Mouse (Mus musculus): ENCODE data around the gene Sacm1l. TPM values are rescaled to one million over a fixed set of nuclear protein-coding genes. Genes with fewer than 3 reads are reported as not detected.

Gene Sacm1l
- total and polyA plus RNA-seq, 3 experiments, result 20.5 to 21.7 TPM; not detected in 1

DNA sequence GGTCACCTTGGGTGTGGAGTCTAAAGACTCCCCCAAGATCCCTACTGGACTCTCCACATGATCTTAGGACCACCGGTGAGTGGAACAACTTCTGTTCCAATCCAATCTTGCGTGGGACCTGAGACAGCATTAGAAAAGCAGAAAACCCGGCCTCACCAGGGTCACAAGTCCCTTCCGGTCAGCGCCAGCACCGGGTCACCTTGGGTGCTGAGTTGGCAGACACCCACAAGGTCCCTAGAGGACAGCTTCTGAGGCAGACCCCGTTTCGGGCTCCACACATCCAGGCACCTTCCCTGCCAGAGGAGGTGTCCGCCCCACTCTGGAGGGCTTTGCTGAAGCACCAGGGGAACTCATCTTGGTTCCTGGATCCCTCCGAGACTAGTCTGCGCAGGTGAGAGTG is 96.3 kb downstream of the Sacm1l start:
- Histone ChIP-seq H3K27ac (ENCODE audit: control insufficient read depth, low read depth, low read length) (no peak overlapping the region), H3K4me1 (ENCODE audit: control insufficient read depth in 1 of 2, insufficient read depth in 2 of 2, low read length in 2 of 2) (no peaks in the 10 kb centered on the region; a peak in 1 of 4 replicates), H3K9ac (ENCODE audit: control insufficient read depth, low read depth, low read length, poor library complexity, severe bottlenecking) (no peak overlapping the region), H3K4me3 (ENCODE audit: control insufficient read depth in 1 of 2, insufficient read depth in 1 of 2, low read depth in 2 of 2, low read length in 2 of 2) (no peak overlapping the region), H3K36me3 (ENCODE audit: control insufficient read depth in 1 of 2, insufficient read depth in 2 of 2, low read length in 2 of 2) (no peaks in the 10 kb centered on the region), H3K27me3 (ENCODE audit: control insufficient read depth in 1 of 2, insufficient read depth in 2 of 2, low read length in 2 of 2) (no peaks in the 10 kb centered on the region), H3K79me2 (ENCODE audit: control insufficient read depth, insufficient read depth, low read length, poor library complexity) (no peaks in the 10 kb centered on the region), H3K9me3 (replicated peaks; ENCODE audit: insufficient read depth, low read length) (no peaks in the 10 kb centered on the region)
- no peak for DNase-seq (ENCODE audit: low read depth, low spot score)
- no peak for TF ChIP-seq ZMIZ1 (IDR thresholded peaks at IDR 0.05; ENCODE audit: low read depth, low read length)

- DNase-seq (ENCODE audit: low read depth, low spot score), result no peak
- H3K4me3 ChIP-seq (ENCODE audit: control insufficient read depth in 1 of 2, insufficient read depth in 1 of 2, low read depth in 2 of 2, low read length in 2 of 2), result no peak overlapping the region
- no peaks in the 10 kb centered on the region; a peak in 1 of 4 replicates for H3K4me1 ChIP-seq (ENCODE audit: control insufficient read depth in 1 of 2, insufficient read depth in 2 of 2, low read length in 2 of 2)
- TF ChIP-seq SIN3A (IDR thresholded peaks at IDR 0.05; ENCODE audit: low read length), result no peak
- H3K27ac ChIP-seq (ENCODE audit: control insufficient read depth, low read depth, low read length), result no peak overlapping the region
- H3K79me2 ChIP-seq (ENCODE audit: control insufficient read depth, insufficient read depth, low read length, poor library complexity), result no peaks in the 10 kb centered on the region
- H3K9ac ChIP-seq (ENCODE audit: control insufficient read depth, low read depth, low read length, poor library complexity, severe bottlenecking), result no peak overlapping the region
- H3K27me3 ChIP-seq (ENCODE audit: control insufficient read depth in 1 of 2, insufficient read depth in 2 of 2, low read length in 2 of 2), result no peaks in the 10 kb centered on the region; a peak in 2 of 4 replicates
- H3K9me3 ChIP-seq (replicated peaks; ENCODE audit: insufficient read depth, low read length), result no peaks in the 10 kb centered on the region
- no peaks in the 10 kb centered on the region for H3K36me3 ChIP-seq (ENCODE audit: control insufficient read depth in 1 of 2, insufficient read depth in 2 of 2, low read length in 2 of 2)
Measured at GRCm38 (mm10) chr9:123631666-123632065, 102.1 kb downstream of the Sacm1l start.

DNA sequence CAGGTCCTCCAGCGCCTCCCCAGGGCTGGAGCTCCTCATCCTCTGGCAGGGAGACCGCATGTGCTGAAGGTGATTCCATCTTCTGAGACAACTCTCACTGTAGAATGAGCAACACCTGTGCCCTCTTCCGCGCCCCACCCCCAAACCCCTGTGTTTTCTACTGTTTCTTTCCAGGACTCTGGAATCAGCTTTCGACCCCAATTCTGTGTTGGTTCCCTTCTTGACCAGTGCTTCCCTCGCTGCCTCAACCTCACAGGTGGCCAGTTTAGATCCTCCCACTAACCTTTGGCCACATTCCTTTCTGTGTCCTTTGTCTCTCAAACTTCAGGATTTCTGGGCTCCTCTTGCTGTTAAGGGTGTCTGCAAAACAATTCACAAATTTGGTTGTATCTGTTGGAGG is 102.7 kb downstream of the Sacm1l start, which contains the start of gene Slc6a20b:
Gene Slc6a20b (minus strand): TSS at position 285 of the 400 bp plus-strand sequence.
- Histone ChIP-seq H3K27ac (ENCODE audit: control insufficient read depth, low read depth, low read length) (no peak within 1 kb of the TSS), H3K9ac (ENCODE audit: control insufficient read depth, low read depth, low read length, poor library complexity, severe bottlenecking) (no peak within 1 kb of the TSS), H3K27me3 (ENCODE audit: control insufficient read depth in 1 of 2, insufficient read depth in 2 of 2, low read length in 2 of 2) (no peaks in the 10 kb centered on the region; a peak in 2 of 4 replicates), H3K79me2 (ENCODE audit: control insufficient read depth, insufficient read depth, low read length, poor library complexity) (no peaks in the 10 kb centered on the region), H3K36me3 (ENCODE audit: control insufficient read depth in 1 of 2, insufficient read depth in 2 of 2, low read length in 2 of 2) (no peaks in the 10 kb centered on the region), H3K4me1 (ENCODE audit: control insufficient read depth in 1 of 2, insufficient read depth in 2 of 2, low read length in 2 of 2) (no peaks in the 10 kb centered on the region; a peak in 1 of 4 replicates), H3K9me3 (replicated peaks; ENCODE audit: insufficient read depth, low read length) (no peaks in the 10 kb centered on the region), H3K4me3 (ENCODE audit: control insufficient read depth in 1 of 2, insufficient read depth in 1 of 2, low read depth in 2 of 2, low read length in 2 of 2) (no peak within 1 kb of the TSS)
- TF ChIP-seq CHD2 (IDR thresholded peaks at IDR 0.05; ENCODE audit: low read length) (no peak), ZMIZ1 (IDR thresholded peaks at IDR 0.05; ENCODE audit: low read depth, low read length) (no peak)
- no peak for DNase-seq (ENCODE audit: low read depth, low spot score)

DNA sequence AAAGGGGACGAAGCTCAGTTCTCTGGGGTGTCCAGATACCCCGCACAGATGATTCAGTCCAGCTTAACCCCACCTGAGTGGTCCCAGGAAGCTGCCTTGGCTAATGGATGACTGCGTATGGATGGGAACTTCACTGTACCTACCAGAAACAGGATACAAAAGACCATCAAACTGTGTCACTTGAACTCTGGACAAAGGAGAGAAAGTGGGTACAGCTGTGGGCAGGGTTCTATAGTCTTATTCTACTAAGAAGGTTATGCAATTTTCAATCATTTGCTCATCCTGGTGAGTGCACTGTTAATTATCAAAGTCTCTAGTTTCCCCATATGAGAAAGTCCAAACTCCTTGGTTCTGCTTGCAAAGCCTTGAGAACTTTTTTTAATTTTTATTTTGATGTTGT is 103.4 kb downstream of the Sacm1l start:
- TF ChIP-seq RCOR1 (IDR thresholded peaks at IDR 0.05; ENCODE audit: low read depth, low read length) (no peak), ZNF384 (IDR thresholded peaks at IDR 0.05; ENCODE audit: low read depth, low read length) (no peak), TAL1 (IDR thresholded peaks at IDR 0.05; ENCODE audit: low read length) (no peak), CTCF (IDR thresholded peaks at IDR 0.05 in 2 of 3, conservative IDR thresholded peaks at IDR 0.05 in 1 of 3; ENCODE audit: control insufficient read depth in 1 of 3, insufficient read depth in 1 of 3, low read depth in 2 of 3, low read length in 3 of 3, poor library complexity in 1 of 3, severe bottlenecking in 1 of 3) (no peak), MAX (IDR thresholded peaks at IDR 0.05; ENCODE audit: low read length) (no peak), ZKSCAN1 (IDR thresholded peaks at IDR 0.05; ENCODE audit: low read depth, low read length) (no peak), ZC3H11A (IDR thresholded peaks at IDR 0.05; ENCODE audit: low read depth, low read length) (no peak), ETS1 (IDR thresholded peaks at IDR 0.05; ENCODE audit: low read depth, low read length) (no peak), UBTF (IDR thresholded peaks at IDR 0.05; ENCODE audit: borderline replicate concordance, insufficient read depth, low read depth, low read length) (no peak), CHD2 (IDR thresholded peaks at IDR 0.05; ENCODE audit: low read length) (no peak), BHLHE40 (IDR thresholded peaks at IDR 0.05; ENCODE audit: borderline replicate concordance, low read depth, low read length) (no peak), MAZ (IDR thresholded peaks at IDR 0.05; ENCODE audit: low read depth, low read length) (no peak), NELFE (IDR thresholded peaks at IDR 0.05; ENCODE audit: low read depth, low read length) (no peak), TBP (IDR thresholded peaks at IDR 0.05; ENCODE audit: low read depth, low read length) (no peak), NRF1 (IDR thresholded peaks at IDR 0.05; ENCODE audit: insufficient read depth, low read depth, low read length, poor library complexity, severe bottlenecking) (no peak)
- H3K4me1 ChIP-seq (ENCODE audit: control insufficient read depth in 1 of 2, insufficient read depth in 2 of 2, low read length in 2 of 2), result no peaks in the 10 kb centered on the region; a peak in 1 of 4 replicates

More for the DNA sequence above, 103.4 kb downstream of the Sacm1l start:
- Histone ChIP-seq H3K9ac (ENCODE audit: control insufficient read depth, low read depth, low read length, poor library complexity, severe bottlenecking) (no peak overlapping the region), H3K36me3 (ENCODE audit: control insufficient read depth in 1 of 2, insufficient read depth in 2 of 2, low read length in 2 of 2) (no peaks in the 10 kb centered on the region), H3K79me2 (ENCODE audit: control insufficient read depth, insufficient read depth, low read length, poor library complexity) (no peaks in the 10 kb centered on the region), H3K27me3 (ENCODE audit: control insufficient read depth in 1 of 2, insufficient read depth in 2 of 2, low read length in 2 of 2) (no peaks in the 10 kb centered on the region; a peak in 2 of 4 replicates), H3K27ac (ENCODE audit: control insufficient read depth, low read depth, low read length) (no peak overlapping the region), H3K9me3 (replicated peaks; ENCODE audit: insufficient read depth, low read length) (no peaks in the 10 kb centered on the region), H3K4me3 (ENCODE audit: control insufficient read depth in 1 of 2, insufficient read depth in 1 of 2, low read depth in 2 of 2, low read length in 2 of 2) (no peak overlapping the region)
- DNase-seq (ENCODE audit: low read depth, low spot score), result no peak
